ENCODE assay signal across 10 mouse cellular contexts in the genomic region with DNA sequence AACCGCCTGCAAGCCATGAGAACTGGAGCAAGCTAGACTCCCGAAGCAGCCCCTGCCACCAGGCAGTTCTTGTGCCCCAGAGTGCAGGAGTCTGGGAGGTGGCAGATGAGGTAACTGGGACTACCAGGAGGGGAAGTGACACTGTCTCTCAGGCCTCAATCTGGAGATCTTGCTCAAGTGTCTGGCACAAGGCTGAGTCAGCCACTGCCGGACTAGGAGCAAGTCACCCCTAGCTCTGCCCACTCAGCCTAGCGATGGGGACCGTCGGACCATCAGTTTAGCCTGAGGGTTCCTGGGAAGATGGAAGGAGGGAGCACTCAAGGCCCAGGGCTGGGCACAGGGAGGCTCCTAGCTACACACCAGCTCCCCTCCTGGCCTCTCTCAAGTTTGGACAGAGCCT. TPM values are rescaled to one million over a fixed set of nuclear protein-coding genes. Genes with fewer than 3 reads are reported as not detected.
A peak's percentile ranks its signal among the peaks of the same experiment; 100 is the strongest.
DNase-seq lines count a peak whose midpoint lies in the region; ATAC-seq and TF ChIP-seq lines count a peak whose summit lies in the region.
"Had no signal": no experiment of that assay in that cellular context is flagged by ENCODE, and none has a peak within 500 bp of the region (broad histone marks: within the 10 kb centered on the region; RNA-seq: fewer than 3 reads in every experiment).

No protein-coding gene starts in this region.

- no peaks in the 10 kb centered on the region for H3K9me3 ChIP-seq in limb, embryonic 12.5 days
- H3K9me3 ChIP-seq: neural tube, embryonic 15.5 days had no signal

- H3K79me2 ChIP-seq in liver, adult 2 months (ENCODE audit: control insufficient read depth, insufficient read depth, low read length): no peaks in the 10 kb centered on the region

- DNase-seq in liver, adult 2 months (ENCODE audit: extremely low read depth, low read depth, low spot score): no peak
- DNase-seq in liver: no peak
- DNase-seq in retina, embryonic 14.5 days (ENCODE audit: low spot score): peak; percentile 61
- no peak for DNase-seq in T-cell, adult 2 months (ENCODE audit: low spot score)
- no peak for DNase-seq in kidney, postnatal 25 days

- no peaks in the 10 kb centered on the region for H3K27me3 ChIP-seq in liver, adult 2 months (ENCODE audit: control insufficient read depth, insufficient read depth, low read length)
- H3K27me3 ChIP-seq in limb, embryonic 12.5 days: 0 out of 2 replicates have a peak, but pooled peaks cover 5% of the 10 kb centered on the region
- H3K27me3 ChIP-seq: neural tube, embryonic 15.5 days had no signal

- peak; percentile 63 for ATAC-seq in common myeloid progenitor, adult 5-6 weeks (replicated peaks; ENCODE audit: low read depth, poor library complexity, severe bottlenecking)
- ATAC-seq in limb, embryonic 12.5 days (ENCODE audit: insufficient number of reproducible peaks, insufficient read depth, low FRiP score, low TSS enrichment, low read depth): no peak

- H3K27ac ChIP-seq in liver, adult 2 months (replicated peaks; ENCODE audit: insufficient read depth, low read depth, low read length): peak overlapping the region; percentile 18; the same call in 1 of the 2 replicates
- H3K27ac ChIP-seq in limb, embryonic 12.5 days: 0 out of 2 replicates have a peak overlapping the region, but pooled peaks have one; percentile 14
- H3K27ac ChIP-seq: kidney, postnatal 0 days; neural tube, embryonic 15.5 days had no signal

- peak overlapping the region; percentile 51 for H3K4me3 ChIP-seq in liver, adult 2 months (ENCODE audit: insufficient read depth, low read depth, low read length)
- no peak overlapping the region for H3K4me3 ChIP-seq in limb, embryonic 12.5 days (replicated peaks)
- H3K4me3 ChIP-seq: neural tube, embryonic 15.5 days had no signal

- no peaks in the 10 kb centered on the region for H3K36me3 ChIP-seq in liver, adult 2 months (ENCODE audit: control insufficient read depth, insufficient read depth, low read length)
- H3K36me3 ChIP-seq in limb, embryonic 12.5 days: no peaks in the 10 kb centered on the region
- H3K36me3 ChIP-seq: neural tube, embryonic 15.5 days had no signal

- no peaks in the 10 kb centered on the region for H3K4me1 ChIP-seq in liver, adult 2 months (ENCODE audit: control insufficient read depth, insufficient read depth, low read length)
- 0 out of 2 replicates have a peak, but pooled peaks cover 14% of the 10 kb centered on the region for H3K4me1 ChIP-seq in limb, embryonic 12.5 days (replicated peaks)
- H3K4me1 ChIP-seq: neural tube, embryonic 15.5 days had no signal

- H3K9ac ChIP-seq in liver, adult 2 months (ENCODE audit: low read depth, low read length): peak overlapping the region; percentile 31
- no peak overlapping the region for H3K9ac ChIP-seq in limb, embryonic 12.5 days (replicated peaks)
- H3K9ac ChIP-seq: neural tube, embryonic 15.5 days had no signal

- no peak overlapping the region for H3K4me2 ChIP-seq in limb, embryonic 12.5 days
- H3K4me2 ChIP-seq: neural tube, embryonic 15.5 days had no signal

- no peak for TF ChIP-seq POLR2A in liver, adult 2 months (IDR thresholded peaks at IDR 0.05; ENCODE audit: extremely low read depth, insufficient read depth, low read length)

- 82% methylated on average over 6 of the region's 6 CpGs for WGBS in liver, adult 2 months
- 73% methylated on average over 6 of the region's 6 CpGs for WGBS in limb, embryonic 12.5 days

- TF ChIP-seq CTCF in liver, adult 2 months (IDR thresholded peaks at IDR 0.05; ENCODE audit: low read depth, low read length): no peak

RNA-seq across cellular contexts. Expression of gene P2ry6, which starts 10.2 kb away (rescaled TPM):
- 0.92 and 1.5 TPM in 2 replicates for total RNA-seq in liver, adult 2 months (2014; rRNA removed)
- polyA plus RNA-seq in liver, adult 2 months (2012; rRNA removed): 1.6 and 4.3 TPM in 2 replicates
- not detected in 2 replicates for total RNA-seq in common myeloid progenitor, adult 5-6 weeks (2017)
- polyA plus RNA-seq in limb, embryonic 12.5 days (2016; fragmentation: Nextera tagmentation; extraction: Ambion mirVana): 2.0 and 3.0 TPM in 2 replicates
- total RNA-seq: MEL had no signal

RNA-seq across cellular contexts. Expression of gene Arhgef17, which starts 32.3 kb away (rescaled TPM):
- total RNA-seq in liver, adult 2 months (2014; rRNA removed): 1.2 and 2.1 TPM in 2 replicates
- 1.4 and 1.8 TPM in 2 replicates for polyA plus RNA-seq in liver, adult 2 months (2012; rRNA removed)
- 0.05 and 0.59 TPM in 2 replicates for total RNA-seq in common myeloid progenitor, adult 5-6 weeks (2017)
- 8.3 and 11.1 TPM in 2 replicates for polyA plus RNA-seq in limb, embryonic 12.5 days (2016; fragmentation: Nextera tagmentation; extraction: Ambion mirVana)

RNA-seq across cellular contexts. Expression of gene P2ry2, which starts 48.4 kb away (rescaled TPM):
- total RNA-seq in liver, adult 2 months (2014; rRNA removed): 4.1 and 5.4 TPM in 2 replicates
- 13.4 and 15.4 TPM in 2 replicates for polyA plus RNA-seq in liver, adult 2 months (2012; rRNA removed)
- 7.8 and 8.8 TPM in 2 replicates for total RNA-seq in common myeloid progenitor, adult 5-6 weeks (2017)
- polyA plus RNA-seq in limb, embryonic 12.5 days (2016; fragmentation: Nextera tagmentation; extraction: Ambion mirVana): 0.76 and 1.1 TPM in 2 replicates
